Mouse (Mus musculus) neural tube, embryonic 12.5 days (tissue): Measurements from ENCODE around the gene Nrd1. TPM values are rescaled to one million over a fixed set of nuclear protein-coding genes. Genes with fewer than 3 reads are reported as not detected.
A peak's percentile ranks its signal among the peaks of the same experiment; 100 is the strongest.

ENCODE experiments used
- ATAC-seq: fragments of 200-750 bp; cut with Nextera tagmentation; 2 replicates; pipeline ENCODE4 v1.8.0; 2017; ENCODE audit warnings: low read depth, mild to moderate bottlenecking, moderate TSS enrichment, moderate library complexity; ENCODE audit not compliant: low FRiP score
- H3K27ac ChIP-seq: fragments of 300-500 bp; sonication (generic); 2 replicates; pipeline ENCODE4 v1.5.1; 2016
- H3K27me3 ChIP-seq: fragments of 300-500 bp; sonication (generic); replicated peaks from 2 replicates; pipeline ENCODE4 v1.6.1; 2016; ENCODE audit warnings: mild to moderate bottlenecking
- H3K36me3 ChIP-seq: fragments of 300-500 bp; sonication (generic); 2 replicates; pipeline ENCODE4 v1.6.1; 2016; ENCODE audit warnings: mild to moderate bottlenecking
- H3K4me1 ChIP-seq: fragments of 300-500 bp; sonication (generic); 2 replicates; pipeline ENCODE4 v1.6.1; 2016
- H3K4me2 ChIP-seq: fragments of 300-500 bp; sonication (generic); replicated peaks from 2 replicates; pipeline ENCODE4 v1.6.1; 2016; ENCODE audit warnings: mild to moderate bottlenecking
- H3K4me3 ChIP-seq: fragments of 300-500 bp; sonication (generic); 2 replicates; pipeline ENCODE4 v1.5.1; 2016
- H3K9ac ChIP-seq: fragments of 300-500 bp; sonication (generic); 2 replicates; pipeline ENCODE4 v1.6.1; 2016; ENCODE audit warnings: mild to moderate bottlenecking
- H3K9me3 ChIP-seq: fragments of 300-500 bp; sonication (generic); 2 replicates; pipeline ENCODE4 v1.6.1; 2016; ENCODE audit warnings: mild to moderate bottlenecking
- WGBS: fragments of 180-500 bp; shearing (Covaris S2); methylation state at CpG from one replicate; pipeline ENCODE4 v1.1.7; 2016; 5-methylcytosine and 5-hydroxymethylcytosine counted together
- polyA plus RNA-seq: library from polyadenylated mRNA; unstranded; fragments of >200 nt; fragmentation: Nextera tagmentation; extraction: Ambion mirVana; gene quantifications from 2 replicates; pipeline ENCODE4 v1.2.1, GENCODE M21; 2016

Nrd1 gene
- polyA plus RNA-seq, 1 experiment from 2014 or later, result 106 TPM

GRCm38 (mm10) chr4:108990032-108990431 lies 10.4 kb upstream of the Nrd1 start:
- Histone ChIP-seq H3K27me3 (no peaks in the 10 kb centered on the region; the same call in 1 of the 2 replicates), H3K4me2 (no peak overlapping the region), H3K36me3 (no peaks in the 10 kb centered on the region), H3K4me3 (no peak overlapping the region), H3K4me1 (no peaks in the 10 kb centered on the region), H3K9ac (no peak overlapping the region), H3K9me3 (no peaks in the 10 kb centered on the region), H3K27ac (no peak overlapping the region)
- ATAC-seq, result no peak

- Histone ChIP-seq H3K4me1 (no peaks in the 10 kb centered on the region), H3K9me3 (no peaks in the 10 kb centered on the region), H3K36me3 (no peaks in the 10 kb centered on the region), H3K4me2 (no peak overlapping the region), H3K9ac (no peak overlapping the region), H3K4me3 (no peak overlapping the region), H3K27me3 (no peaks in the 10 kb centered on the region; the same call in 1 of the 2 replicates), H3K27ac (no peak overlapping the region)
- no peak for ATAC-seq
- WGBS, result 89% methylated on average over 6 of the region's 6 CpGs
Measured at GRCm38 (mm10) chr4:108990571-108990970, 9.9 kb upstream of the Nrd1 start.

- Histone ChIP-seq H3K27ac (no peak overlapping the region), H3K36me3 (no peaks in the 10 kb centered on the region), H3K4me1 (no peaks in the 10 kb centered on the region), H3K4me2 (no peak overlapping the region), H3K4me3 (no peak overlapping the region), H3K27me3 (no peaks in the 10 kb centered on the region; the same call in 1 of the 2 replicates), H3K9ac (no peak overlapping the region), H3K9me3 (no peaks in the 10 kb centered on the region)
- ATAC-seq, result no peak
Measured at GRCm38 (mm10) chr4:108991811-108992210, 8.6 kb upstream of the Nrd1 start.

- H3K27ac ChIP-seq, result no peak overlapping the region
- WGBS, result 54% methylated on average over 2 of the region's 2 CpGs
- no peaks in the 10 kb centered on the region for H3K36me3 ChIP-seq
- H3K4me2 ChIP-seq, result no peak overlapping the region
- no peaks in the 10 kb centered on the region; the same call in 1 of the 2 replicates for H3K27me3 ChIP-seq
- no peak overlapping the region for H3K9ac ChIP-seq
- ATAC-seq, result no peak
- no peaks in the 10 kb centered on the region for H3K4me1 ChIP-seq
- H3K9me3 ChIP-seq, result no peaks in the 10 kb centered on the region
- H3K4me3 ChIP-seq, result no peak overlapping the region
Measured at GRCm38 (mm10) chr4:108992978-108993377, 7.5 kb upstream of the Nrd1 start.

- Histone ChIP-seq H3K9me3 (no peaks in the 10 kb centered on the region), H3K4me2 (peak overlapping the region; percentile 71), H3K36me3 (peaks cover 8% of the 10 kb centered on the region; the same call in 1 of the 2 replicates), H3K27me3 (no peaks in the 10 kb centered on the region), H3K9ac (peak overlapping the region; percentile 71), H3K27ac (peak overlapping the region; percentile 60), H3K4me1 (peaks cover 11% of the 10 kb centered on the region), H3K4me3 (peak overlapping the region; percentile 73)
- WGBS, result under 1% methylated on average over 18 of the region's 18 CpGs
- peak; percentile 46 for ATAC-seq
Measured at GRCm38 (mm10) chr4:109000961-109001360, 506 bp downstream of the Nrd1 start.

- no peak for ATAC-seq
- Histone ChIP-seq H3K4me2 (no peak overlapping the region), H3K4me1 (no peaks in the 10 kb centered on the region), H3K27me3 (no peaks in the 10 kb centered on the region), H3K27ac (no peak overlapping the region), H3K4me3 (no peak overlapping the region), H3K36me3 (peaks cover 8% of the 10 kb centered on the region; the same call in 1 of the 2 replicates), H3K9ac (no peak overlapping the region), H3K9me3 (no peaks in the 10 kb centered on the region)
- 97% methylated on average over 1 of the region's 1 CpGs for WGBS
Measured at GRCm38 (mm10) chr4:109008046-109008445, 7.6 kb downstream of the Nrd1 start.

GRCm38 (mm10) chr4:109014091-109014490 lies 13.6 kb downstream of the Nrd1 start:
- peaks cover 24% of the 10 kb centered on the region for H3K36me3 ChIP-seq
- H3K27ac ChIP-seq, result no peak overlapping the region
- H3K27me3 ChIP-seq, result no peaks in the 10 kb centered on the region
- H3K4me1 ChIP-seq, result no peaks in the 10 kb centered on the region
- WGBS, result 93% methylated on average over 4 of the region's 4 CpGs
- H3K4me3 ChIP-seq, result no peak overlapping the region
- H3K9ac ChIP-seq, result no peak overlapping the region
- ATAC-seq, result no peak
- no peaks in the 10 kb centered on the region for H3K9me3 ChIP-seq
- no peak overlapping the region for H3K4me2 ChIP-seq

GRCm38 (mm10) chr4:109017441-109017840 lies 17.0 kb downstream of the Nrd1 start:
- H3K27ac ChIP-seq, result no peak overlapping the region
- H3K9me3 ChIP-seq, result no peaks in the 10 kb centered on the region
- H3K36me3 ChIP-seq, result peaks cover 29% of the 10 kb centered on the region
- ATAC-seq, result no peak
- H3K4me2 ChIP-seq, result no peak overlapping the region
- 79% methylated on average over 7 of the region's 7 CpGs for WGBS
- no peaks in the 10 kb centered on the region for H3K4me1 ChIP-seq
- H3K4me3 ChIP-seq, result no peak overlapping the region
- H3K9ac ChIP-seq, result no peak overlapping the region
- no peaks in the 10 kb centered on the region for H3K27me3 ChIP-seq

GRCm38 (mm10) chr4:109019301-109019700 lies 18.8 kb downstream of the Nrd1 start:
- Histone ChIP-seq H3K9ac (no peak overlapping the region), H3K27me3 (no peaks in the 10 kb centered on the region), H3K4me3 (no peak overlapping the region), H3K4me2 (no peak overlapping the region), H3K27ac (no peak overlapping the region), H3K9me3 (no peaks in the 10 kb centered on the region), H3K36me3 (peaks cover 28% of the 10 kb centered on the region), H3K4me1 (no peaks in the 10 kb centered on the region)
- 79% methylated on average over 4 of the region's 4 CpGs for WGBS
- no peak for ATAC-seq

GRCm38 (mm10) chr4:109021976-109022375 lies 21.5 kb downstream of the Nrd1 start:
- Histone ChIP-seq H3K4me3 (no peak overlapping the region), H3K27ac (no peak overlapping the region), H3K27me3 (no peaks in the 10 kb centered on the region), H3K4me1 (no peaks in the 10 kb centered on the region), H3K36me3 (peaks cover 21% of the 10 kb centered on the region), H3K4me2 (no peak overlapping the region), H3K9me3 (no peaks in the 10 kb centered on the region), H3K9ac (no peak overlapping the region)
- ATAC-seq, result no peak
- 94% methylated on average over 1 of the region's 1 CpGs for WGBS

GRCm38 (mm10) chr4:109025061-109025460 lies 24.6 kb downstream of the Nrd1 start:
- H3K36me3 ChIP-seq, result peaks cover 30% of the 10 kb centered on the region
- no peaks in the 10 kb centered on the region for H3K27me3 ChIP-seq
- no peaks in the 10 kb centered on the region for H3K9me3 ChIP-seq
- no peak overlapping the region for H3K4me2 ChIP-seq
- H3K4me3 ChIP-seq, result no peak overlapping the region
- H3K27ac ChIP-seq, result no peak overlapping the region
- 72% methylated on average over 3 of the region's 3 CpGs for WGBS
- no peak overlapping the region for H3K9ac ChIP-seq
- ATAC-seq, result no peak
- H3K4me1 ChIP-seq, result no peaks in the 10 kb centered on the region

GRCm38 (mm10) chr4:109026543-109026942 lies 26.1 kb downstream of the Nrd1 start:
- H3K27me3 ChIP-seq, result no peaks in the 10 kb centered on the region
- no peak overlapping the region for H3K4me2 ChIP-seq
- no peak overlapping the region for H3K4me3 ChIP-seq
- peaks cover 38% of the 10 kb centered on the region for H3K36me3 ChIP-seq
- no peak overlapping the region for H3K9ac ChIP-seq
- no peak overlapping the region for H3K27ac ChIP-seq
- no peaks in the 10 kb centered on the region for H3K9me3 ChIP-seq
- H3K4me1 ChIP-seq, result no peaks in the 10 kb centered on the region
- ATAC-seq, result no peak
- WGBS, result 46% methylated on average over 3 of the region's 3 CpGs

- Histone ChIP-seq H3K4me2 (no peak overlapping the region), H3K27me3 (no peaks in the 10 kb centered on the region), H3K9ac (no peak overlapping the region), H3K9me3 (no peaks in the 10 kb centered on the region), H3K4me1 (no peaks in the 10 kb centered on the region), H3K4me3 (no peak overlapping the region), H3K36me3 (peaks cover 54% of the 10 kb centered on the region), H3K27ac (no peak overlapping the region)
- 98% methylated on average over 2 of the region's 2 CpGs for WGBS
- ATAC-seq, result no peak
Measured at GRCm38 (mm10) chr4:109029857-109030256, 29.4 kb downstream of the Nrd1 start.
